Mouse (Mus musculus): Measurements from ENCODE around the gene Galnt2. TPM values are rescaled to one million over a fixed set of nuclear protein-coding genes. Genes with fewer than 3 reads are reported as not detected.

Gene Galnt2
- total RNA-seq, 2 experiments from 2014 or later: 15.5 to 61.1 TPM

GRCm38 (mm10) chr8:124361773-124362427, 130.7 kb downstream of the Galnt2 start:
- peak; percentile 71 for ATAC-seq (ENCODE audit: poor library complexity, severe bottlenecking)

DNA sequence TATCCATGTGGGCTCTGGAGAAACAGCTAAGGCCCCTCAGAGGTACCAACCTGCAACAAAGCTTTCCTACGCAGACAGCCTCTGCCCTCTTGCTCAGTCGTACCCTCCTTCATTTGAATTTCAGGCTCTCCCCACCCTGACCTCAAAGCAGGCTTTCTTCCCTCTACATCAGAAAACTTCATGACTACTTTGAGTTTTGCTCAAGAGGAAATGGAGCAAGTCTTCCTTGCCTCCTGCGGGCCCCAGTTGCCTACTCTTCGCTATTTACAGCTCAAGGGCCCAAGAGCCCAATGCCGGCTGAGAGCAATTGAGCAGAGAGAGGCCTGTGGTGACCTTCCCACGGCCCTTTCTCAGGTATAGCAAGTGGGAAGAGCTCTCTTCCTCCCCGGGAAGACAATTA, 131.4 kb downstream of the Galnt2 start:
- peak; percentile 70 for ATAC-seq (ENCODE audit: poor library complexity, severe bottlenecking)

- no peak for ATAC-seq (ENCODE audit: poor library complexity, severe bottlenecking)
These were observed 132.1 kb downstream of the Galnt2 start for GRCm38 (mm10) chr8:124363337-124363736.

GRCm38 (mm10) chr8:124368213-124368612, 137.0 kb downstream of the Galnt2 start:
- ATAC-seq (ENCODE audit: poor library complexity, severe bottlenecking): peak; percentile 97

DNA sequence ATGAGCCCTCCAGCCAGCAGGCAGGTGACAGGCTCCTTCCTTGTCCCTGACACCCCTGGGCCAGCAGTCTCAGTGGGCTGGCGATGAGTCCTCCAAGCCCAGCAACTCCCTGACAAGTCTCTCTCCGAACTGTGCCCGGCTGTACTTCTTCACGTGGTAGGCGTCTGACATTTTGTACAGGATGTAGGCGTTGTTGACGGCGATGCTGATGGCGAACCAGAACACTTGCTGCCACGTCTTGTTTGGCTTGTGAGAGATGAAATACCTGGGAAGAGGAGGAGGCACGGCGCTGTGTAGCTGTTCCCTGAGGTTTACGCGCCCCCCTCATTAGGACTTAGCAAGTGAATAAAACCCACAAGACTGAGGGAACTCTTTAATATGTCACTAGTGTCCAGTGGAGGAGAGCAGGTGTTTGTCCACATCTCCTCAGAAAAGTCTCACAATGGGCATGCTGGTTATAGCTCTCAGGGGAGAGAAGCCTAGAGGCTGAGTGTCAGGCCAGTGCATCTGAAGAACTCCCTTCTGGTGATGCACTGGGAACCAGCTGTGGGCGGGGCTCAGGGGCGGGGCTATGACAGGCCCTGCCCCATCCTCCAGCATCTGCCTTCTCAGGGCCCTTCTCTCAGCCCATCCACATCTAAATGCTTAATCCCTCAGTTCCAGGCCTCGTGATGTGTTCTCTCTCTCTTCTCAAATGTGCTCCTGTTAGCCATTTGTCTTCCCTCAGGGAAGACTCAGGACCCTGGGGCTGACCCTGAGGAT, 139.4 kb downstream of the Galnt2 start:
- ATAC-seq (ENCODE audit: poor library complexity, severe bottlenecking): no peak

DNA sequence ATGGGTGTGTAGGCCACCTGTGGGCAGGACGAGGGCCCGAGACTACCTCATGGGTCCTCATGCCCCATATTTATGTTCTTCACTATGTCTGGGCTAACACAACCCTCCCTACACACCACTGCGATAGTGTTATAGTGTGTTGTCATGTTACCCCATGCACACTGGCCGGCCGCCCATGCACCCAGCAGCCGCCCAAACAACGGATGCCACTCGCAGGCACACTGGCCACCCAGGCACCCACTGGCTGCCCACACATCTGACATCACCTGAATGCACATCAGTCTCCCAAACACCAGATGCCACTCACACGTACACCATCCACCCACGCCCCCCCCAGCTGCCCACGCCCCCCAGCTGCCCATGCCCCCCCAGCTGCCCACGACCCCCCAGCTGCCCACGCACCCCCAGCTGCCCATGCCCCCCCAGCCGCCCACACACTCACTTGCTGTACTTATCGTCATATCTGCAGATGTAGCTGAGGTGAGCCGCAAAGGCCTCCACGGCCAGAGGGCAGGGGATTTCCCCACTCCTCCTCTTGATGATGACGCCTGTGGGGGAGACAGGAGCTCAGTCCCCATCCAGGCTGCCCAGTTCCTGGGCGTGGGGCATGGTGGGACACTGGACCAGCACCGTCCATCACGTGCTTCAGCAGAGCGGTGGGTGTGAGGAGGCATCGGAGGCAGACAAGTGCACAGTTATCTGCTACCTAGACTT, 140.4 kb downstream of the Galnt2 start:
- ATAC-seq (ENCODE audit: poor library complexity, severe bottlenecking): no peak

- no peak for ATAC-seq (ENCODE audit: poor library complexity, severe bottlenecking)
These were observed 142.6 kb downstream of the Galnt2 start for GRCm38 (mm10) chr8:124373753-124374152.

GRCm38 (mm10) chr8:124375168-124375567, 144.0 kb downstream of the Galnt2 start:
- ATAC-seq (ENCODE audit: poor library complexity, severe bottlenecking): no peak

DNA sequence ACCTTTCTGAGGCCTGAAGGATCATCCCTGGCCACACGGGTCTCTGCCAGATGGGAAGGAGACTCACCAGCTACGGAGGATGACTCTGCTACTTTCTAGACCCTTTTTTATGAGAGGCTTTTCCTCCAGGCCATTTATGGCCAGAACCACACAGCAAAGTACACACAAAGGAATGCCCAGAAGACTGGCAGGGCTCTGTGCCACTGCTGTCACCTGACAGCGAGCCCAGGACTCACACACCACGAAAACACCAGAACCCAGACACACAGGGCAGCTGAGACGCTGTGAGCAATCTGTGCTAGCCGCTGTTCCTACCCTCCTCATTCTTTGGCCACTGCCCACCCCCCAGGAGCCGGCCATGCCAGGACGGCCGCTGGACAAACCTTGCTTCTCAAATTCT, 144.5 kb downstream of the Galnt2 start:
- ATAC-seq (ENCODE audit: poor library complexity, severe bottlenecking): no peak

DNA sequence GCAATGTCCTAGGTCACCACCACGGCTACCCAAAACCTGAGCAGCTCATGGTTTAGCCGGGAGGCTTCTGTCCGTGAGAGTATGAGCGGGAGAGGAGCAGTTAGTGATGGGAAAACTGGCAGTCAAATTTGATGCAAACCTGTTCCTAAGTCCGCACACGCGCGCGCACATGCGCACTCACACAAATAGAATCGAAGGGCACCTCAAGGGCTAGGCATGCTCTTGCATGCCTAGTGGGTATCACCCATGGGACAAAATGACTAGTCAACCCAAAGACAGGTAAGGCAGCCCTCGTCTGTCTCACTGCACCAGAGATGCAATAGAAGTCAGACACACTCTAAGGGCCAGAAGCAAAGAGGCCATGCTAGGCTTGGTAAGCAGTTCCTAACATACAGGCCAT, 145.2 kb downstream of the Galnt2 start:
- no peak for ATAC-seq (ENCODE audit: poor library complexity, severe bottlenecking)

DNA sequence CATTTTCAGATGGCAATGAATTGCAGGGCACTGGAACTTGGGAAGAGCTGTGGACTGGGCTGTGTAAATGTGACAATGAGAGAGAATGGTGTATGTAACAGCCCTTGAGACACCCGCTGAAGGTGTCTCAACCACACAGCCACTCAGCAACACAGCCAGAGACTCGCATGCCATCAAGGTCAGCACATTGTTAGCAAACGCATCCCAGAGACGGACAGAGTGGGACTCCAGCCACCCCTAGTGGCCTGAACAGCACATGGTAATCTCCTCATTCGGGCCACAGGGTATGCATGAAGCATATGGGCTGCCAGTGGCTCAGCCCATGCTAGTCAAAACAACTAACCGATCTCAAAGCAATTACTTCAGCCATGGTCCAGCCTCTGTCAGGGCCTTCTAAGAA, 148.1 kb downstream of the Galnt2 start:
- ATAC-seq (ENCODE audit: poor library complexity, severe bottlenecking): no peak

- ATAC-seq (ENCODE audit: poor library complexity, severe bottlenecking): no peak
These were observed 151.0 kb downstream of the Galnt2 start for GRCm38 (mm10) chr8:124382235-124382634.

GRCm38 (mm10) chr8:124384336-124384735, 153.1 kb downstream of the Galnt2 start:
- no peak for ATAC-seq (ENCODE audit: poor library complexity, severe bottlenecking)

- ATAC-seq (ENCODE audit: poor library complexity, severe bottlenecking): no peak
These were observed 155.2 kb downstream of the Galnt2 start for GRCm38 (mm10) chr8:124386225-124386899.

- ATAC-seq (ENCODE audit: poor library complexity, severe bottlenecking): no peak
These were observed 158.3 kb downstream of the Galnt2 start for GRCm38 (mm10) chr8:124389495-124389894.

DNA sequence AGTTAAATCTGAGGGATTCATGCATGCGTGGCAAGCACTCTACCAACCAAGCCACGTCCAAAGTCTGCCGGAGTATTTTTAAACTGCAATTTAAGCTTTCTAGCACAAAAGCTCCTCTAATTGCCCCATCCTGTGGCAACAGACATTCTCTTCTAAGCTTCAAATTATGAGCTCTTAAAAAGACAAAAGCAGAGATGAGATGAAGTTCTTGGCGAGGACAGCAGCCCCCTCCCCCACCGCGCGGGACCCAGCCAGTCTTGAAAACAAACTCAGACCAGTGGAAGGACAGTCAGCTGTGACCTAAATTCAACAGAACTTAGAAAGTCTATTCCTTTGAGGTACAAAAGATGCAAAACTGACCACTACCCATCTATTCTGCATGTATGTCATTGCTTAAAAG, 160.0 kb downstream of the Galnt2 start:
- ATAC-seq (ENCODE audit: poor library complexity, severe bottlenecking): no peak

- ATAC-seq (ENCODE audit: poor library complexity, severe bottlenecking): no peak
These were observed 161.3 kb downstream of the Galnt2 start for GRCm38 (mm10) chr8:124392271-124393012.

GRCm38 (mm10) chr8:124393013-124393412, 161.8 kb downstream of the Galnt2 start:
- ATAC-seq (ENCODE audit: poor library complexity, severe bottlenecking): no peak

DNA sequence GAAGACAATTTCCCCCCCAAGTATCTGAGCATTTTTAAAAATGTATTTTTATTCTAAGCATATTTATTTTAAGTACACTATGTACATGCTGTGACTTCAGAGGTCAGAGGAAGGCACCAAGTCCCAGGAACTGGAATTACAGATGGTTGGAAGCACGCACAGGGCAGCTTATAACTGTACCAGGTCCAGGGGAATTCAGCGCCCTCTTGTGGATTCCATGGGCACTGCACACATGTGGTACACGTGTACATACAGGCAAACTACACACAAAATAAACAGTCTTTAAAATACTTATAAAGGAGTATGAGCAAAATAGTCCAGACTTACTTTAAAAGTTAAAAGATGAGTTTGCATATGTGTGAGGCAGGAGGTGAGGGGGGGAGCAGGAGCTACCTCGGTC, 162.7 kb downstream of the Galnt2 start:
- ATAC-seq (ENCODE audit: poor library complexity, severe bottlenecking): no peak

DNA sequence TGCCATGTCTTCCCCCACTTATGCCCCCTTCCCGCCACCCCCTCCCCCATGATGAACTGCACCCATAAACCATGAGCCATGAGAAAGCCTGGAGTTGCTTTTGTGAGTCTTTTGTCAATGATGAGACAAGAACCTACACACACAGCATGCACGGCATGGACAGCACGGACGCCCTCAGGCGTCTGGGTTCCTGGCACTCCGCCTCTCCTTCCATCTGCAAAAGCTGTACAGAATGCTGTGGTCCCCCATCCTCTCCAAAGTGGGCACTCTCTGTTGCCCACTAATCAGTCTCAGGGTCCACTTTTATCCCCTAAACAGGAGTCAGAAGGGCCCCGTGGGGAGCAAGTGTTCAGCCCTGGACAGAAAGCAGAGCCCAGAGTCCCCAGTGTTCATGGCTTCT, 163.8 kb downstream of the Galnt2 start:
- ATAC-seq (ENCODE audit: poor library complexity, severe bottlenecking): no peak
